Mouse (Mus musculus): ENCODE measurements around the gene 1600014C23Rik. TPM values are rescaled to one million over a fixed set of nuclear protein-coding genes. Genes with fewer than 3 reads are reported as not detected.

The 1600014C23Rik gene
- polyA plus RNA-seq, 1 experiment: not detected

- peak; percentile 79 to 86 for DNase-seq (ENCODE audit: low read depth in 1 of 2, low spot score in 2 of 2)
- Histone ChIP-seq H3K27ac (ENCODE audit: insufficient read depth, low read length) (peak within 1 kb of the TSS; percentile 38), H3K36me3 (ENCODE audit: control insufficient read depth, insufficient read depth, low read length) (no peaks in the 10 kb centered on the region), H3K27me3 (ENCODE audit: control insufficient read depth, insufficient read depth, low read length) (0 out of 2 replicates have a peak, but pooled peaks cover 3% of the 10 kb centered on the region), H3K4me3 (ENCODE audit: extremely low read depth, insufficient read depth, insufficient read length) (peak within 1 kb of the TSS; percentile 82), H3K4me1 (ENCODE audit: control insufficient read depth, insufficient read depth, insufficient read length) (peaks cover 11% of the 10 kb centered on the region; the same call in 1 of the 2 replicates)
- TF ChIP-seq POLR2A (IDR thresholded peaks at IDR 0.05; ENCODE audit: low read depth, low read length) (peak; percentile 5; the same call in 1 of the 2 replicates), CTCF (IDR thresholded peaks at IDR 0.05; ENCODE audit: extremely low read depth, insufficient read depth, insufficient read length, insufficient replicate concordance) (no peak)
- WGBS: under 1% methylated on average over 35 of the region's 50 CpGs
Measured at GRCm38 (mm10) chr17:45686093-45686619, 47.5 kb downstream of the 1600014C23Rik start, which contains the start of gene Mrpl14. Gene Mrpl14 (plus strand): TSS chr17:45686322.

GRCm38 (mm10) chr17:45685171-45686092 is 48.2 kb downstream of the 1600014C23Rik start:
- Histone ChIP-seq H3K4me3 (ENCODE audit: extremely low read depth, insufficient read depth, insufficient read length) (peak overlapping the region; percentile 80), H3K36me3 (ENCODE audit: control insufficient read depth, insufficient read depth, low read length) (no peaks in the 10 kb centered on the region), H3K4me1 (ENCODE audit: control insufficient read depth, insufficient read depth, insufficient read length) (peaks cover 11% of the 10 kb centered on the region; the same call in 1 of the 2 replicates), H3K27ac (ENCODE audit: insufficient read depth, low read length) (peak overlapping the region; percentile 21; the same call in 1 of the 2 replicates), H3K27me3 (ENCODE audit: control insufficient read depth, insufficient read depth, low read length) (0 out of 2 replicates have a peak, but pooled peaks cover 3% of the 10 kb centered on the region)
- peak in 1 of 2 experiments; percentile 29 for DNase-seq (ENCODE audit: low read depth in 1 of 2, low spot score in 2 of 2)
- WGBS: 3% methylated on average over 58 of the region's 58 CpGs
- TF ChIP-seq CTCF (IDR thresholded peaks at IDR 0.05; ENCODE audit: extremely low read depth, insufficient read depth, insufficient read length, insufficient replicate concordance) (no peak), POLR2A (IDR thresholded peaks at IDR 0.05; ENCODE audit: low read depth, low read length) (no peak)

GRCm38 (mm10) chr17:45684667-45685131 is 48.9 kb downstream of the 1600014C23Rik start:
- H3K36me3 ChIP-seq (ENCODE audit: control insufficient read depth, insufficient read depth, low read length): no peaks in the 10 kb centered on the region
- H3K4me1 ChIP-seq (ENCODE audit: control insufficient read depth, insufficient read depth, insufficient read length): peaks cover 11% of the 10 kb centered on the region; the same call in 1 of the 2 replicates
- TF ChIP-seq POLR2A (IDR thresholded peaks at IDR 0.05; ENCODE audit: low read depth, low read length): no peak
- no peak overlapping the region for H3K27ac ChIP-seq (ENCODE audit: insufficient read depth, low read length)
- no peak for DNase-seq (ENCODE audit: low read depth in 1 of 2, low spot score in 2 of 2)
- H3K27me3 ChIP-seq (ENCODE audit: control insufficient read depth, insufficient read depth, low read length): 0 out of 2 replicates have a peak, but pooled peaks cover 3% of the 10 kb centered on the region
- 58% methylated on average over 14 of the region's 14 CpGs for WGBS
- H3K4me3 ChIP-seq (ENCODE audit: extremely low read depth, insufficient read depth, insufficient read length): peak overlapping the region; percentile 80; the same call in 1 of the 2 replicates

Other genes with a start within 250 kb of the 1600014C23Rik start
- 11.9 and 16.5 TPM in 2 replicates for gene Aars2, start 227.0 kb downstream of the 1600014C23Rik start, polyA plus RNA-seq (2012; rRNA removed)
- gene Tcte1, start 210.4 kb downstream of the 1600014C23Rik start, polyA plus RNA-seq (2012; rRNA removed): 0.16 and 0.45 TPM in 2 replicates
- 2.3 and 2.8 TPM in 2 replicates for gene Tmem151b, start 184.2 kb downstream of the 1600014C23Rik start, polyA plus RNA-seq (2012; rRNA removed)
- gene Nfkbie, start 178.1 kb downstream of the 1600014C23Rik start, polyA plus RNA-seq (2012; rRNA removed): 50.4 and 65.9 TPM in 2 replicates
- 70.9 and 71.3 TPM in 2 replicates for gene Slc35b2, start 170.0 kb downstream of the 1600014C23Rik start, polyA plus RNA-seq (2012; rRNA removed)
- 194 and 202 TPM in 2 replicates for gene Hsp90ab1, start 160.6 kb downstream of the 1600014C23Rik start, polyA plus RNA-seq (2012; rRNA removed)
- 108 and 122 TPM in 2 replicates for gene Slc29a1, start 134.2 kb downstream of the 1600014C23Rik start, polyA plus RNA-seq (2012; rRNA removed)
- not detected in 2 replicates for gene Mymx, start 131.7 kb downstream of the 1600014C23Rik start, polyA plus RNA-seq (2012; rRNA removed)
- gene Capn11, start 74.5 kb downstream of the 1600014C23Rik start, polyA plus RNA-seq (2012; rRNA removed): not detected in 2 replicates
- gene Mrpl14, start 47.5 kb downstream of the 1600014C23Rik start, polyA plus RNA-seq (2012; rRNA removed): 54.1 and 81.9 TPM in 2 replicates
- gene Tmem63b, start 46.9 kb downstream of the 1600014C23Rik start, polyA plus RNA-seq (2012; rRNA removed): 27.4 and 30.3 TPM in 2 replicates

Measured in spleen, adult 2 months (tissue).